Mouse (Mus musculus) megakaryocyte, embryonic 14.5 days (primary cell): ENCODE results near the gene Ccser1. TPM values are rescaled to one million over a fixed set of nuclear protein-coding genes. Genes with fewer than 3 reads are reported as not detected.

Experiments used
- H3K27me3 ChIP-seq: replicated peaks from 2 replicates; pipeline ENCODE3; 2012; ENCODE audit warnings: inconsistent platforms
- H3K36me3 ChIP-seq: replicated peaks from 2 replicates; pipeline ENCODE3; 2012; ENCODE audit warnings: low read length, inconsistent platforms, mixed read lengths
- H3K4me1 ChIP-seq: 2 replicates; pipeline ENCODE4 v1.6.1; 2012; ENCODE audit warnings: inconsistent platforms
- H3K4me3 ChIP-seq: replicated peaks from 2 replicates; pipeline ENCODE3; 2012; ENCODE audit warnings: moderate library complexity, mild to moderate bottlenecking, inconsistent platforms
- H3K9me3 ChIP-seq: 2 replicates; pipeline ENCODE4 v1.6.1; 2012; ENCODE audit warnings: inconsistent platforms
- FLI1 ChIP-seq: IDR thresholded peaks from 2 replicates; pipeline ENCODE4 v1.6.1; 2012; ENCODE audit warnings: low read length, inconsistent platforms, mixed read lengths
- GATA1 ChIP-seq: IDR thresholded peaks from 3 replicates; pipeline ENCODE4 v1.6.1; 2012; ENCODE audit warnings: mixed read lengths, low read length, inconsistent platforms, borderline replicate concordance
- polyA plus RNA-seq: library from polyadenylated mRNA; stranded (reverse); fragments of >175 nt; gene quantifications from 2 replicates; pipeline ENCODE4 v1.2.3, GENCODE M21; 2012; ENCODE audit warnings: low replicate concordance; ENCODE audit not compliant: insufficient read depth

Ccser1 gene
- polyA plus RNA-seq, 1 experiment: 0.15 TPM

GRCm38 (mm10) chr6:62205013-62205412 is 1024.9 kb downstream of the Ccser1 start:
- H3K4me3 ChIP-seq: no peak overlapping the region
- H3K36me3 ChIP-seq: no peaks in the 10 kb centered on the region
- H3K27me3 ChIP-seq: no peaks in the 10 kb centered on the region
- no peaks in the 10 kb centered on the region for H3K4me1 ChIP-seq
- H3K9me3 ChIP-seq: no peaks in the 10 kb centered on the region; the same call in 1 of the 2 replicates
- no peak for TF ChIP-seq GATA1
- no peak for TF ChIP-seq FLI1

GRCm38 (mm10) chr6:62221856-62222255 is 1041.7 kb downstream of the Ccser1 start:
- no peaks in the 10 kb centered on the region for H3K27me3 ChIP-seq
- no peaks in the 10 kb centered on the region for H3K36me3 ChIP-seq
- no peaks in the 10 kb centered on the region for H3K9me3 ChIP-seq
- TF ChIP-seq GATA1: no peak
- no peak for TF ChIP-seq FLI1
- no peaks in the 10 kb centered on the region for H3K4me1 ChIP-seq
- no peak overlapping the region for H3K4me3 ChIP-seq

- Histone ChIP-seq H3K4me1 (no peaks in the 10 kb centered on the region), H3K4me3 (no peak overlapping the region), H3K27me3 (no peaks in the 10 kb centered on the region), H3K36me3 (no peaks in the 10 kb centered on the region), H3K9me3 (no peaks in the 10 kb centered on the region)
- TF ChIP-seq FLI1 (no peak), GATA1 (no peak)
These were observed 1083.8 kb downstream of the Ccser1 start for GRCm38 (mm10) chr6:62263899-62264298.

- H3K9me3 ChIP-seq: no peaks in the 10 kb centered on the region
- no peaks in the 10 kb centered on the region for H3K27me3 ChIP-seq
- H3K4me3 ChIP-seq: no peak overlapping the region
- TF ChIP-seq FLI1 (no peak), GATA1 (no peak)
- H3K4me1 ChIP-seq: no peaks in the 10 kb centered on the region
- no peaks in the 10 kb centered on the region for H3K36me3 ChIP-seq
These were observed 1084.4 kb downstream of the Ccser1 start for GRCm38 (mm10) chr6:62264525-62264924.

- H3K4me1 ChIP-seq: no peaks in the 10 kb centered on the region
- no peaks in the 10 kb centered on the region for H3K9me3 ChIP-seq
- no peaks in the 10 kb centered on the region for H3K27me3 ChIP-seq
- H3K4me3 ChIP-seq: no peak overlapping the region
- H3K36me3 ChIP-seq: no peaks in the 10 kb centered on the region
- TF ChIP-seq GATA1 (no peak), FLI1 (no peak)
These were observed 1101.1 kb downstream of the Ccser1 start for GRCm38 (mm10) chr6:62281256-62281655.

- H3K9me3 ChIP-seq: no peaks in the 10 kb centered on the region
- TF ChIP-seq GATA1: no peak
- H3K4me1 ChIP-seq: no peaks in the 10 kb centered on the region
- H3K27me3 ChIP-seq: no peaks in the 10 kb centered on the region
- no peak overlapping the region for H3K4me3 ChIP-seq
- no peaks in the 10 kb centered on the region for H3K36me3 ChIP-seq
These were observed 1121.6 kb downstream of the Ccser1 start for GRCm38 (mm10) chr6:62301576-62302312.

- Histone ChIP-seq H3K4me1 (no peaks in the 10 kb centered on the region), H3K9me3 (no peaks in the 10 kb centered on the region), H3K36me3 (no peaks in the 10 kb centered on the region), H3K27me3 (no peaks in the 10 kb centered on the region), H3K4me3 (no peak overlapping the region)
- no peak for TF ChIP-seq GATA1
These were observed 1138.5 kb downstream of the Ccser1 start for GRCm38 (mm10) chr6:62318627-62319026.

GRCm38 (mm10) chr6:62340319-62340718 is 1160.2 kb downstream of the Ccser1 start:
- Histone ChIP-seq H3K36me3 (no peaks in the 10 kb centered on the region), H3K9me3 (no peaks in the 10 kb centered on the region)

GRCm38 (mm10) chr6:62367802-62368201 is 1187.7 kb downstream of the Ccser1 start:
- no peaks in the 10 kb centered on the region for H3K27me3 ChIP-seq
- no peaks in the 10 kb centered on the region for H3K36me3 ChIP-seq
- H3K4me3 ChIP-seq: no peak overlapping the region
- no peaks in the 10 kb centered on the region for H3K9me3 ChIP-seq
- H3K4me1 ChIP-seq: no peaks in the 10 kb centered on the region
- TF ChIP-seq FLI1: no peak
- no peak for TF ChIP-seq GATA1

More at GRCm38 (mm10) chr6:62340319-62340718, 1160.2 kb downstream of the Ccser1 start:
- Histone ChIP-seq H3K27me3 (no peaks in the 10 kb centered on the region), H3K4me1 (no peaks in the 10 kb centered on the region), H3K4me3 (no peak overlapping the region)
- TF ChIP-seq FLI1 (no peak), GATA1 (no peak)
